Mouse (Mus musculus) forebrain, embryonic 16.5 days (tissue): ENCODE measurements at regions not wholly inside any gene's neighbourhood (a gene's known extent, or its start where the extent isn't known, plus 50 kb on each side); places are given as distances from the start of the nearest gene placed in this dataset.

Experiments
- ATAC-seq: fragments of 200-750 bp; cut with Nextera tagmentation; 2 replicates; pipeline ENCODE4 v1.8.0; 2017; ENCODE audit warnings: mild to moderate bottlenecking, moderate library complexity
- H3K27ac ChIP-seq: fragments of 300-500 bp; sonication (generic); 2 replicates; pipeline ENCODE4 v1.5.1; 2014; ENCODE audit warnings: low read length, control low read depth
- H3K27me3 ChIP-seq: fragments of 300-500 bp; sonication (generic); replicated peaks from 2 replicates; pipeline ENCODE4 v1.6.1; 2014; ENCODE audit warnings: low read length; ENCODE audit not compliant: control insufficient read depth, insufficient read depth
- H3K36me3 ChIP-seq: fragments of 300-500 bp; sonication (generic); 2 replicates; pipeline ENCODE4 v1.6.1; 2014; ENCODE audit not compliant: control insufficient read depth, insufficient read depth
- H3K4me1 ChIP-seq: fragments of 300-500 bp; sonication (generic); replicated peaks from 2 replicates; pipeline ENCODE4 v1.6.1; 2014; ENCODE audit warnings: low read length; ENCODE audit not compliant: control insufficient read depth, insufficient read depth
- H3K4me2 ChIP-seq: fragments of 300-500 bp; sonication (generic); 2 replicates; pipeline ENCODE4 v1.6.1; 2014; ENCODE audit warnings: mild to moderate bottlenecking, low read length, control low read depth
- H3K4me3 ChIP-seq: fragments of 300-500 bp; sonication (generic); replicated peaks from 2 replicates; pipeline ENCODE4 v1.5.1; 2014; ENCODE audit warnings: mild to moderate bottlenecking, low read length, control low read depth
- H3K9ac ChIP-seq: fragments of 300-500 bp; sonication (generic); replicated peaks from 2 replicates; pipeline ENCODE4 v1.6.1; 2014; ENCODE audit warnings: low read depth, low read length, control low read depth
- H3K9me3 ChIP-seq: fragments of 300-500 bp; sonication (generic); 2 replicates; pipeline ENCODE4 v1.6.1; 2016; ENCODE audit warnings: low read length; ENCODE audit not compliant: control insufficient read depth
- WGBS: fragments of 180-500 bp; shearing (Covaris S2); extraction: QIAGEN DNeasy Blood & Tissue Kit; methylation state at CpG from one replicate; pipeline ENCODE4 v1.1.7; 2014; 5-methylcytosine and 5-hydroxymethylcytosine counted together

DNA sequence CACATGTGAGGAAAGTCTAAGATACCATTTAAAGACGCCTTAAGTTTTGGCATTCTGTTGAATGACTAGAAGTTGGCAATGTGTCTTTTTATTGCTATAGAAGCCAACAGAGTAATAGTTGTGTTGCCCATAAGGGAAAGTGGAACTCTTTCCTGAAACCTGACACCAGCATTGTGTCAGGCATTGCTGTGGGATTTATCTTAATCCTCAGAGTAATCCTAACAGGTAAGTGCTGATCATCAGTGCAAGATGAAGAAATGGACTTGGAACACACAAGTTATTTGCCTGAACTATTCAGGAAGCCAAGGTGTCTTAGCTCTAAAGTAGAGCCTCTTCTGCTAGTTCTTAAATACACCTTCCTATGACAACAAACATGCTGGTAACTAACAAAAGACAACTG lies 198.3 kb upstream of the Rbms1 start:
- no peak for ATAC-seq
- no peak overlapping the region for H3K9ac ChIP-seq
- no peaks in the 10 kb centered on the region for H3K27me3 ChIP-seq
- H3K4me1 ChIP-seq = no peaks in the 10 kb centered on the region
- H3K36me3 ChIP-seq = no peaks in the 10 kb centered on the region
- no peak overlapping the region for H3K4me2 ChIP-seq
- no peak overlapping the region for H3K27ac ChIP-seq
- 80% methylated on average over 1 of the region's 1 CpGs for WGBS
- no peaks in the 10 kb centered on the region for H3K9me3 ChIP-seq
- no peak overlapping the region for H3K4me3 ChIP-seq

DNA sequence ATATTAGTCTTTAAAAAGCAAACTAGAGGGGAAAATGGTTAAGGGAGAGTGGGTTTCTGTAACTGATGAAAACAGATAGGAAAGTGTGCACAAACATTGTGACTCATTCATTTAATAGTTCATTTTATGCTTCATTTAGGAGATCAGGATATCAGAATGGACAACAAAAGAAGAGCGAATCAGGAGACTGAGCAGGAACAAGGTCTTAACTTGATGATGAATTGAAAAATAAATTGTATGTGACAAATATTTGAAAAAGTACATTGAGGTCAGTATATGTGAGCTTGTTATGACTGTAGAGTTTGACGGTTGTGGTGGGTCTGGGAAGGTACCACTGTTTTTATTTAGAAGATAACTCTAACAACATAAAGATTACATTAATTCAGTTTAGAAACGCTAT lies 196.8 kb upstream of the Rbms1 start:
- no peak overlapping the region for H3K27ac ChIP-seq
- ATAC-seq = no peak
- no peaks in the 10 kb centered on the region for H3K36me3 ChIP-seq
- H3K4me3 ChIP-seq = no peak overlapping the region
- no peaks in the 10 kb centered on the region for H3K9me3 ChIP-seq
- H3K27me3 ChIP-seq = no peaks in the 10 kb centered on the region
- no peak overlapping the region for H3K4me2 ChIP-seq
- no peak overlapping the region for H3K9ac ChIP-seq
- WGBS = 91% methylated on average over 3 of the region's 3 CpGs
- H3K4me1 ChIP-seq = no peaks in the 10 kb centered on the region

DNA sequence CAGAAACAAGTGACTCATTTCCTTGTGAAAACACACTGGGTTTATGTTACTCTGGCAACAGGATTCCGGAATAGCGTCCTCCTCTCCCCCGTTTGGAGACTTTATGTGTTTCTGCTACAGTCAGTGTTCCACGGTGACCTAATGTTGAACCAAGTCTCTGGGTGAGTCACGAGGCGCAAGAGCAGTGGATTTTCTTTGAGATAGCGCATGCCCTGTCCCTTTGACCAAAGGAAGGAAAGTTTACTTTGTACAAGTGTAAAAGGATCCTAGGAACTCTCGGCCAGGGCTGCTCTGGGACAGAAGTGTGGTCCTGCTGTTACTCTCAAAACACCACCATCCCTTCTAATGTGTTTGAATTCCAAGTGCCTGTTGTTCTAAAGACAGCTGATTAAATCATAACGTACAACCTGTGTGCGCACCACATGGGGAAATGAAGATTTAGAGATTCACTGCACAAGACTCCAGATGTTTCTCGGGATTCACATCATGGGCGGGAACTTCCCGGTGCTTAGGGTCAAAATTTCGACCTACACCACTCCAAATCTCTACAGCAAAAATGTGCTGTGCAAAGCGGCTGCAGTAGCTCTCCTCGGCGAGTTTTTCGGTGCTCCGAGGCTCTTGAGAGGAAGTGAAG lies 176.1 kb upstream of the Rbms1 start:
- ATAC-seq = no peak
- Histone ChIP-seq H3K36me3 (no peaks in the 10 kb centered on the region), H3K27me3 (no peaks in the 10 kb centered on the region), H3K9me3 (no peaks in the 10 kb centered on the region), H3K4me3 (no peak overlapping the region), H3K4me1 (no peaks in the 10 kb centered on the region), H3K27ac (no peak overlapping the region), H3K4me2 (no peak overlapping the region), H3K9ac (no peak overlapping the region)
- WGBS = 69% methylated on average over 19 of the region's 19 CpGs

DNA sequence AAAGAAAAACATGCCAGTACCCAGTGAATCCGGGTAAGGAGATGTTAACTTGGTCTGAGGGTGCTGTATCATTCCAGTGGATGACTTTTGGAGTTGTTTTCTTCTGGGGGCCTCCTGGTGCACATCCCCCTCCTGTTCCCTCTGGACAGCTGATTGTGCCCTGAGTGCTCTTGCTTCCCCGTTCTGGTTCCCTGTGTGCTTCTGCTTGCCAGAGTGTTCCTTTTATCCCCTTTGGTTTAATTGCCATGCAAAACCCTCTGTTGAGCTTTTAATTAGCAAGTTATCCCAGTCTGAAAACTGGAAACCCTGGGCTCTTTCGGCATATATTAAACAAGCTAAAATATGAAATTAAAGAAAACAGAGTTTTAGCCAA lies 175.6 kb upstream of the Rbms1 start:
- WGBS = 43% methylated on average over 3 of the region's 3 CpGs
- no peak overlapping the region for H3K27ac ChIP-seq
- H3K36me3 ChIP-seq = no peaks in the 10 kb centered on the region
- H3K9me3 ChIP-seq = no peaks in the 10 kb centered on the region
- H3K9ac ChIP-seq = no peak overlapping the region
- H3K27me3 ChIP-seq = no peaks in the 10 kb centered on the region
- H3K4me1 ChIP-seq = no peaks in the 10 kb centered on the region
- no peak overlapping the region for H3K4me2 ChIP-seq
- no peak for ATAC-seq
- H3K4me3 ChIP-seq = no peak overlapping the region

DNA sequence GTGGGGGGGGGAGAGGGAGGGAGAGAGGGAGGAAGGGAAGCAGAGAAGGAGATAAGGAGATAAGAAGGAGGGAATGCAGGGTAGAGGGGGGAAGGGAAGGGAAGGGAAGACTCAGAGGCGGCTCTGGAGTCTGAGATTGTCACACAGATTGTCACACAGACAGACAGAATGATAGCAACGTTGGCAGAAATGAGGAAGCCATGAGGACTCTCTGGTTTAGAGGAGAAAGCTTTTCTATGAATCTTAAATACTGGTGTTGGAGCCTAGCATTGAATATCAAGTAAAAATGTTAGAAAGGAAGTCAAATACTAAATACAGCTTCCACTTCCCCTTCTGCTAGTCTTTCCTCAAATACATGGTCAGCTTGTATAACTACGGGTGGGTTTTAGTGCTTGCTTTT lies 174.4 kb upstream of the Rbms1 start:
- ATAC-seq = no peak
- H3K27ac ChIP-seq = no peak overlapping the region

DNA sequence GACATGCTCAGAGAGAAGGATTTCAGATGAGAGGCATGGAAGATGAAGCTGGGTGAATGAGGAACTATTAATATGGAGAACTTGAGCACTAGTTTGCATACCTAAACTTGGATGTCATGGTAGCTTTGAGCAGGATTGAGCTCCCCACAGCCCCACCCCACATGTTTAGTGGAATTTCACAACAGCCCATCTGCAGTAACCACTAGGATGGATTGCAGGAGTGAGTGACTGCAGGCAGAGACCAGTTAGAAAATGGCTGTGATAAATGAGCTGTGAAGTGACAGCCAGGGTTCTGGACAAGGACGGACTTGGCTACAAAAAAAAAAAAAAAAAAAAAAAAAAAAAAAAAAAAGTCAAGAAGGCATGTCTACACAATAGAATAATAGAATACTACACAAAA lies 173.9 kb upstream of the Rbms1 start:
- no peak overlapping the region for H3K9ac ChIP-seq
- no peak overlapping the region for H3K27ac ChIP-seq
- WGBS = 59% methylated on average over 1 of the region's 1 CpGs
- H3K4me2 ChIP-seq = no peak overlapping the region
- H3K36me3 ChIP-seq = no peaks in the 10 kb centered on the region
- H3K4me3 ChIP-seq = no peak overlapping the region
- no peaks in the 10 kb centered on the region for H3K4me1 ChIP-seq
- no peaks in the 10 kb centered on the region for H3K27me3 ChIP-seq
- no peak for ATAC-seq
- no peaks in the 10 kb centered on the region for H3K9me3 ChIP-seq

More for the DNA sequence above, 174.4 kb upstream of the Rbms1 start:
- Histone ChIP-seq H3K9me3 (no peaks in the 10 kb centered on the region), H3K4me2 (no peak overlapping the region), H3K4me1 (no peaks in the 10 kb centered on the region), H3K9ac (no peak overlapping the region), H3K27me3 (no peaks in the 10 kb centered on the region), H3K4me3 (no peak overlapping the region), H3K36me3 (no peaks in the 10 kb centered on the region)
- 73% methylated on average over 3 of the region's 3 CpGs for WGBS

DNA sequence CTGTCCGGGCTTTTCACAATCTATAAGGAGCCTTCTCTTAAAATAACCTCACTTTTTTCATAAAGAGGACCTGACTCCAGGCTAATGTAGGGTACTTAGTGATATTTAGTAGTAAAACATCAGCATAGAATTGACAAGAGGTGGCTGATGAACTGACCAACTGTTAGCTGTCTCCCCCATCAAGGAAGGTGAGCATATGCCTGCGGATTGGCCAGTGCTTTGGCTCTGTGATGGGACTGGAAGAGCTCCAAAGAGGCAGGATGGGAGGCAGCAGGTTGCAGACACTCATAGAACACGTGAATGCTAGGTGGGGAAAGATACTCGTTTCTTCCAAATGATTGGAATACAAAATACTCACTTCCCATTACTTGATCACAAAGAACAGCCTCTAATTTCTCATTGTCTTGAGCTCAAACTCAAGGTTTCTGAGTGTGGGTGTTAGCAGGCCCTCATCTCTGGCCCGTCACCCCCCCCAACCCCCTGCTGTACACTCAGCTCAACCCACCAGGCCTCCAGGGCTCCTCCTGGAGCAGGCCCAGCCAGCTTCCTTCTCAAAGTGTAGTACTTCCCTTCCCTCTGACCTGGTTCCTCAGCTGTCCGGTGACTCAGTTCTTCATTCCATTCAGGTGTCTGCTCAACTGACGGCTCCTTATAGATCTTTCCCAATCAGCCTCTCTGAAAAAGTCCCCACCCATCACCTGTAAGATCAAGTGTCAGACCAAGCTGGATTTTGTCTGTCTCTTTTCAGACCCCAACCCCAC lies 160.2 kb upstream of the Rbms1 start:
- H3K9ac ChIP-seq = no peak overlapping the region
- no peaks in the 10 kb centered on the region for H3K36me3 ChIP-seq
- H3K4me3 ChIP-seq = no peak overlapping the region
- ATAC-seq = no peak
- H3K4me2 ChIP-seq = no peak overlapping the region
- no peak overlapping the region for H3K27ac ChIP-seq
- no peaks in the 10 kb centered on the region for H3K4me1 ChIP-seq
- no peaks in the 10 kb centered on the region for H3K9me3 ChIP-seq
- H3K27me3 ChIP-seq = no peaks in the 10 kb centered on the region
- WGBS = 79% methylated on average over 7 of the region's 7 CpGs

DNA sequence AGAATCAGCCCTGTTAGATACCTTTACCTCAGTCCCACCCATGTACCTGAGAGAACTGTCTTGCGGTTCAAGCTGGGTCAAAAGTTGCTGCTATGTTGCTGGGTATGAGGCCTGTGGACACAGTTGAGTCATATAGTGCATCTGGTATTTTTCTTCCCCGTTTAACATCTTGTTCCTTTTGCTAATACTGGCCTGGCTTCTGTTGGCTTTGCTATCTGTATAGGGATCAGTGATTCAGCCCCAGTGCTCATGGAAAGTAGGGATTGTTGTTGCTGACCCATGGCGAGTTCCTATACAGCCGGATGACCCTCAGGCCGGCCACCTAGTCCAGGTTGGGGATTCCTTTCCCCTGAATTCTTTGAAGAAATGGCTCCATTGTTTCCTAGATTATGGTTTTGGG lies 158.3 kb upstream of the Rbms1 start:
- 87% methylated on average over 5 of the region's 5 CpGs for WGBS
- ATAC-seq = no peak
- Histone ChIP-seq H3K36me3 (no peaks in the 10 kb centered on the region), H3K27ac (no peak overlapping the region), H3K9me3 (no peaks in the 10 kb centered on the region), H3K4me3 (no peak overlapping the region), H3K4me2 (no peak overlapping the region), H3K9ac (no peak overlapping the region), H3K4me1 (no peaks in the 10 kb centered on the region), H3K27me3 (no peaks in the 10 kb centered on the region)

DNA sequence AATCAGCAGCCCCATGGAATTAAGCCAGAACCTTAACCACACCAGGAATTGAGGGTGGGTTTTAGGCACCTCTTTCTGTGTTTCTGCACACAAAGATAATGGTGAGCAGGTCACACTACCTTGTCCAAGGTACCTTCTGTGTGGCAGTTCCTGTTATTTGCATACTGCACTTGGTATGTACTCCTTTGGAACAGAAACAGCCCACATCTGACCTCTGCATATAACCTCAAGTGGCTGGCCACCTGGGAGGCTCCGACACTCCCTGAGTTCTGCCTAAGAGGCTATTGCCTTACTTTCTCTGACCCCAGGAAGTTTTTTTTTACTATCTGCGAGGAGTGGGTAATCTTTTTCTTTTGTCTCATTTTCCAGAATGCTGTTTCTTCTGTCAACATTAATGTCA lies 151.6 kb upstream of the Rbms1 start:
- Histone ChIP-seq H3K36me3 (no peaks in the 10 kb centered on the region), H3K4me3 (no peak overlapping the region), H3K9ac (no peak overlapping the region), H3K9me3 (no peaks in the 10 kb centered on the region), H3K27ac (no peak overlapping the region), H3K4me2 (no peak overlapping the region), H3K27me3 (no peaks in the 10 kb centered on the region), H3K4me1 (no peaks in the 10 kb centered on the region)
- ATAC-seq = no peak
- 65% methylated on average over 2 of the region's 2 CpGs for WGBS
